Mouse (Mus musculus): ENCODE results near the gene Stat2. TPM values are rescaled to one million over a fixed set of nuclear protein-coding genes. Genes with fewer than 3 reads are reported as not detected.

Stat2 gene
- polyA plus RNA-seq, 1 experiment from 2014 or later: 19.3 TPM

- H3K4me1 ChIP-seq (ENCODE audit: control insufficient read depth, insufficient read depth, low read depth, low read length): peaks cover 20% of the 10 kb centered on the region
- no peaks in the 10 kb centered on the region for H3K27me3 ChIP-seq (replicated peaks; ENCODE audit: control insufficient read depth, insufficient read depth, low read length)
- H3K9me3 ChIP-seq (ENCODE audit: control insufficient read depth, low read length): no peaks in the 10 kb centered on the region
- no peak overlapping the region for H3K9ac ChIP-seq (ENCODE audit: low read depth, low read length)
- no peak overlapping the region for H3K27ac ChIP-seq (ENCODE audit: low read depth, low read length)
- H3K4me3 ChIP-seq (ENCODE audit: low read length): no peak overlapping the region
- H3K36me3 ChIP-seq (ENCODE audit: control insufficient read depth, insufficient read depth, low read length): no peaks in the 10 kb centered on the region
- ATAC-seq: no peak
- no peak overlapping the region for H3K4me2 ChIP-seq (ENCODE audit: low read length)
- 84% methylated on average over 2 of the region's 2 CpGs for WGBS
Measured at GRCm38 (mm10) chr10:128340257-128340656, 69.9 kb downstream of the Stat2 start.

Other genes starting within 250 kb of the Stat2 start
- 426 and 444 TPM in 2 replicates for gene Naca, start 235.0 kb upstream of the Stat2 start, polyA plus RNA-seq (2015; fragmentation: Nextera tagmentation; extraction: Ambion mirVana)
- 359 and 361 TPM in 2 replicates for gene Ptges3, start 211.6 kb upstream of the Stat2 start, polyA plus RNA-seq (2015; fragmentation: Nextera tagmentation; extraction: Ambion mirVana)
- 2,423 and 2,704 TPM in 2 replicates for gene Atp5b, start 187.3 kb upstream of the Stat2 start, polyA plus RNA-seq (2015; fragmentation: Nextera tagmentation; extraction: Ambion mirVana)
- 6.9 and 7.3 TPM in 2 replicates for gene Baz2a, start 179.0 kb upstream of the Stat2 start, polyA plus RNA-seq (2015; fragmentation: Nextera tagmentation; extraction: Ambion mirVana)
- 8.2 and 10.7 TPM in 2 replicates for gene Rbms2, start 90.3 kb upstream of the Stat2 start, polyA plus RNA-seq (2015; fragmentation: Nextera tagmentation; extraction: Ambion mirVana)
- gene Gls2, start 76.1 kb upstream of the Stat2 start, polyA plus RNA-seq (2015; fragmentation: Nextera tagmentation; extraction: Ambion mirVana): 1.8 and 2.4 TPM in 2 replicates
- gene Spryd4, start 58.8 kb upstream of the Stat2 start, polyA plus RNA-seq (2015; fragmentation: Nextera tagmentation; extraction: Ambion mirVana): 23.6 and 25.5 TPM in 2 replicates
- 0.11 and 0.24 TPM in 2 replicates for gene Mip, start 44.7 kb upstream of the Stat2 start, polyA plus RNA-seq (2015; fragmentation: Nextera tagmentation; extraction: Ambion mirVana)
- 19.7 and 22.4 TPM in 2 replicates for gene Timeless, start 38.5 kb upstream of the Stat2 start, polyA plus RNA-seq (2015; fragmentation: Nextera tagmentation; extraction: Ambion mirVana)
- gene Apon, start 16.5 kb upstream of the Stat2 start, polyA plus RNA-seq (2015; fragmentation: Nextera tagmentation; extraction: Ambion mirVana): 0.11 TPM in 1 of 2 replicates, not detected in the other
- gene Apof, start 1.9 kb upstream of the Stat2 start, polyA plus RNA-seq (2015; fragmentation: Nextera tagmentation; extraction: Ambion mirVana): 0.24 TPM in 1 of 2 replicates, not detected in the other
- gene Il23a, start 28.2 kb downstream of the Stat2 start, polyA plus RNA-seq (2015; fragmentation: Nextera tagmentation; extraction: Ambion mirVana): 0.22 and 0.73 TPM in 2 replicates
- gene Pan2, start 32.8 kb downstream of the Stat2 start, polyA plus RNA-seq (2015; fragmentation: Nextera tagmentation; extraction: Ambion mirVana): 18.2 and 20.9 TPM in 2 replicates
- 196 and 202 TPM in 2 replicates for gene Cnpy2, start 51.9 kb downstream of the Stat2 start, polyA plus RNA-seq (2015; fragmentation: Nextera tagmentation; extraction: Ambion mirVana)
- gene Cs, start 67.2 kb downstream of the Stat2 start, polyA plus RNA-seq (2015; fragmentation: Nextera tagmentation; extraction: Ambion mirVana): 303 and 314 TPM in 2 replicates
- gene Coq10a, start 98.4 kb downstream of the Stat2 start, polyA plus RNA-seq (2015; fragmentation: Nextera tagmentation; extraction: Ambion mirVana): 11.4 and 32.3 TPM in 2 replicates
- gene Ankrd52, start 106.6 kb downstream of the Stat2 start, polyA plus RNA-seq (2015; fragmentation: Nextera tagmentation; extraction: Ambion mirVana): 9.9 and 12.1 TPM in 2 replicates
- 0.36 and 0.41 TPM in 2 replicates for gene Slc39a5, start 130.7 kb downstream of the Stat2 start, polyA plus RNA-seq (2015; fragmentation: Nextera tagmentation; extraction: Ambion mirVana)
- gene Nabp2, start 140.9 kb downstream of the Stat2 start, polyA plus RNA-seq (2015; fragmentation: Nextera tagmentation; extraction: Ambion mirVana): 126 and 150 TPM in 2 replicates
- gene Rnf41, start 141.1 kb downstream of the Stat2 start, polyA plus RNA-seq (2015; fragmentation: Nextera tagmentation; extraction: Ambion mirVana): 96.7 and 98.3 TPM in 2 replicates
- 136 and 168 TPM in 2 replicates for gene Smarcc2, start 188.7 kb downstream of the Stat2 start, polyA plus RNA-seq (2015; fragmentation: Nextera tagmentation; extraction: Ambion mirVana)
- gene Myl6, start 223.6 kb downstream of the Stat2 start, polyA plus RNA-seq (2015; fragmentation: Nextera tagmentation; extraction: Ambion mirVana): 946 and 1,028 TPM in 2 replicates
- 6.7 and 7.1 TPM in 2 replicates for gene Myl6b, start 228.1 kb downstream of the Stat2 start, polyA plus RNA-seq (2015; fragmentation: Nextera tagmentation; extraction: Ambion mirVana)